Mouse (Mus musculus): Measurements from ENCODE around the gene Fam178b. TPM values are rescaled to one million over a fixed set of nuclear protein-coding genes. Genes with fewer than 3 reads are reported as not detected.

Fam178b gene
- total RNA-seq, 2 experiments from 2014 or later: not detected

DNA sequence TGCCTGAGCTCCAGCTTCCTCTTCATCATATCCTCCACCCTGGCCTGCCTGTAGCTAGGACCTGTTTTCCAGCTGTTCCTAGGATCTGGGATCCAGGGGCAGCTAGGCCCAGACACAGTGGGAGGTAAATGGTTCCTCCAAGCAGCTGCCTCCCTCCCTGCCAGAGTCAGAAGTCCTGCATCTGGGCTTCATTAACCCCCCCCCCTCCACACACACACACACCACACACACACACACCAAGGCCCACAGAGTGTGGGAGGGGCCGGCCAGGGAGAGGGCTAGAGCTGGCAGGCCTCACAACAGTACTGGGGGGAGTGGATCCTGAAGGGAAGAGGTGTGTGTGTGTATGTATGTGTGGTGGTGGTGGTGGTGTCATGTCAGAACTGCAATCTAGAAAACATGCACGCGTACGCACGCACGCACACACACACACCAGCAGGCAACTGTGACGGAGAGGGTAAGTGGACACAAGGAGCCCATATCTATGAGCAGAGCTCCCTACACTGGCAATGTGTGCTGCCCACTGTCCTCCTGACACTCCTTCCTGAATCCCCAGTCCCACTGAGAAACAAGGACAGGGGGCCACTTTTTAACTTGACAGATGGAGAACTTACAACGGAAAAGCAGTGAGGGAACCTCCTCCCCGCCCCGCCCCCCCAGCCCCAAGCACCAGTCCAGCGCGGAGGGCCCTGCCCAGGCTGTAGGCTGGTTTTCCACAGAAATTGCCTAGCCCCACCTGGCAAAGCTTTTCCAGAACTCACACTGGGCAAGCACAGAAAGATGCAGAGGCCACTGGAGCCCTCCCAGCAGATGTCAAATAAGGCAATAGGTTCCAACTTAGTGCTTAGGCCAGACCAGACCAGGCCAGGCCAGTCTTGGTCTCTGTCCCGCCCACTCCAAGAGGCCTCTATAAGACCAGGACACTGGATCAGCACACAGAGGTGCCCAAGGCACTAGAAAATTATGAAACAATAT lies 94.2 kb downstream of the Fam178b start:
- DNase-seq (ENCODE audit: low spot score in 2 of 2): no peak
- Histone ChIP-seq H3K27ac (peak overlapping the region; percentile 23; the same call in 1 of the 2 replicates), H3K4me3 (no peak overlapping the region)
- TF ChIP-seq CTCF (conservative IDR thresholded peaks at IDR 0.05): no peak

DNA sequence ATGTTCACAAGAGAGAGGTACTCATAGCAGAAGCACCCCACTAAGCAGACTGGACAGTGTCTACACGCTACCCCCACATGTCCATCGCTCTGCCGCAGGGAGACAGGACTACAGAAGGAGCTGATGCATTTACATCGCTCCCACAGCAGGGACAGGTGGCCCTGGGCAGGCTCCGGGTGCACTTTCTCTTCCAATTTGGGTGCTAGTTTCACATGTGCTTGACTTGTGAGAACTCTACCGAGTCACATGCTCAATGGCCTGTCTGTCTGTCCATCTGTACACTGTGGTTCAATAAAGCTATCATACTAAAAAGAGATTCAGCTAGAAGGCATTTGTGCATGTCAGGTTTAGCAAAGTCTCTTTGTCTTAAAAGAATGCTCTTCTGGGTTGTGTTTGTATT lies 95.1 kb downstream of the Fam178b start:
- TF ChIP-seq CTCF (conservative IDR thresholded peaks at IDR 0.05): no peak
- DNase-seq (ENCODE audit: low spot score in 2 of 2): no peak
- Histone ChIP-seq H3K27ac (no peak overlapping the region), H3K4me3 (no peak overlapping the region)

DNA sequence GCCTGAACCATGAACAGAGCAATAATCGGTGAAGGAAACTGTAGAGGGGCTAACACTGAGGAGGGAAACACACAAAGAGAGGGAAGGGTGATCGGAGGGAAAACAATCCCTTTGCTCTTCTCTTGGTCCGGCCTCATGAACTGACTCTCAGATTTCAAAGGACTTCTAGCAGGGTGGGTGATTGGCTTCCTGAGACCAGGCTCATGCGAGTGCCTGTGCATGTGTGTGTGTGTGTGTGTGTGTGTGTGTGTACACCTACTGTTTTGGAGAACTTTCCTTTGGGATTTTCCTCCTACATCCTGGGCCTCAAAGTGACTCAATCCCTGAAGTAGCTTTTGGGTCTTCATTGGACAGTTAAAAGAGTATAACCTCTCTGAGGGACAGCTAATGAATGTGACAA lies 96.7 kb downstream of the Fam178b start:
- no peak for DNase-seq (ENCODE audit: low spot score in 2 of 2)
- no peak overlapping the region for H3K4me3 ChIP-seq
- no peak for TF ChIP-seq CTCF (conservative IDR thresholded peaks at IDR 0.05)
- no peak overlapping the region for H3K27ac ChIP-seq

DNA sequence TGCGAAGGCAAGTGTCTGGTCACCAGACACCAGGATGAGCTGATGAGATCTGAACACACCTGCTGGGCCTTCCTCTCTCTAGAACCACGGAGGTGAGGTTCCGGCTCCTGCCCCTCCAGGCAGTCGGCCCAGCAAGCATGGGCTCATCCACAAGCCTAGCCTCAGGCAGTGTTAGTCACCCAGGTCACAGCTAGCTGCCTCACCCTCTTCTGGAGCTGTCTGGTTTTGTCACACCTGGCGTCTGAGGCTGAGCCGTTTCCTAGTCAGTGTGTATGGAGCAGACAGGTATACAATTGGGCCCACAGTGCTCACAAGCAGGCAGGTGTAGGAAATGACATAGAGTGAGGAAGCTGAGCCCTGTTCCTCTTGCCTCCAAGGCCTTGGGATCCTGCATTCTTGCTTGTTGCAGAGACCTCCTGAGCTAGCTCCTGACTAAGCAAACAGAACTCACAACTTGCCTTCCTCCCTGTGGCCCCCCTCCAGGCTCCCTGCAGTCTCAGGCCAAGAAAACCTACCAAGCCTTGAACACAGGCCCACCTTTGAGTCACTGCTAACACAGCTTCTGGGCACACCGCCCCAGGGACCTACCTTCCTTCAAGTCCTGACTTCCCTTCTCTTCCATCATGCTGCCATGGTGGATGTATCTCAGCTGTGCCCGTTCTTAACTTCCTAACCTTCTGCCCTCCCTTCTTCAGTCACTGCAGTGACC lies 99.4 kb downstream of the Fam178b start:
- no peak for DNase-seq (ENCODE audit: low spot score in 2 of 2)
- H3K4me3 ChIP-seq: no peak overlapping the region
- H3K27ac ChIP-seq: no peak overlapping the region
- TF ChIP-seq CTCF (conservative IDR thresholded peaks at IDR 0.05): no peak

DNA sequence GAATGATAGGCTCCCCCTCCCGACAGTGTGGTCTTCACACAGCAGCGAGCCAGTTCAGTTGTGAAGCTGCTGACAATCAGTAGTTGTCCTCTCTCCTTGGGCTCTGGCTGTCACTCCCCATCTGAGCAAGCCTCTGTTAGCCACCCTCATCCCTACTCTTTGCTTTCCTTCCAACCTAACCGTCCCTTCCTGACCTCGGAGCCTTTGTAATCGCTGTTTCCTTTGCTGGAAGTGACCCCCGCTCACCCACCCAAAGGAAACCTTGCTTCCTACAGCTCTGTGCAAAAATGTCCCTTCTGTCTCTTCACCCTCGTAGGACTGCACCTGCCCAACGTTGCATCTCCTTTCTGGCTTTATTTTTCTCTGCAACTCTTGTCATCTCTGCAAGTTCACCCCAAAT lies 100.8 kb downstream of the Fam178b start:
- no peak for DNase-seq (ENCODE audit: low spot score in 2 of 2)
- no peak overlapping the region for H3K27ac ChIP-seq
- H3K4me3 ChIP-seq: no peak overlapping the region
- no peak for TF ChIP-seq CTCF (conservative IDR thresholded peaks at IDR 0.05)

DNA sequence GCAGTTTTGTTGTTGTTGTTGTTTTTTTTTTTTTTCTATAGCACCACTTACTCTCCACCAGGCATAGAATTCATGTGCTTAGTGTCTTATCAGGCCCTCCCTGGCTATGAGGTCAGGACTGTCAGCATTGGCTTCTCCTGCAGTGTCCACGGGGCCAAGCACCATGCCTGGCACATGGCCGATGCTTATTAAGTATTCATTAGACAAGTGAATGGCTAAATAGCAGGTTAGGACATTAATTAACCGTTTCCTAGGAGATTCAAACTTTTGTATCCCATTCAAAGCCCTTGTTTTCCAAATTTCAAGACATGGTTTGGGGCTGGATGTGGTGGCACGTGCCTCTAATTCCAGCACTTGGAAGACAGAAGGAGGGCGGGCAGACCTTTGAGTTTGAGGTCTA lies 101.7 kb downstream of the Fam178b start:
- H3K27ac ChIP-seq: no peak overlapping the region
- no peak for DNase-seq (ENCODE audit: low spot score in 2 of 2)
- H3K4me3 ChIP-seq: no peak overlapping the region
- TF ChIP-seq CTCF (conservative IDR thresholded peaks at IDR 0.05): no peak

DNA sequence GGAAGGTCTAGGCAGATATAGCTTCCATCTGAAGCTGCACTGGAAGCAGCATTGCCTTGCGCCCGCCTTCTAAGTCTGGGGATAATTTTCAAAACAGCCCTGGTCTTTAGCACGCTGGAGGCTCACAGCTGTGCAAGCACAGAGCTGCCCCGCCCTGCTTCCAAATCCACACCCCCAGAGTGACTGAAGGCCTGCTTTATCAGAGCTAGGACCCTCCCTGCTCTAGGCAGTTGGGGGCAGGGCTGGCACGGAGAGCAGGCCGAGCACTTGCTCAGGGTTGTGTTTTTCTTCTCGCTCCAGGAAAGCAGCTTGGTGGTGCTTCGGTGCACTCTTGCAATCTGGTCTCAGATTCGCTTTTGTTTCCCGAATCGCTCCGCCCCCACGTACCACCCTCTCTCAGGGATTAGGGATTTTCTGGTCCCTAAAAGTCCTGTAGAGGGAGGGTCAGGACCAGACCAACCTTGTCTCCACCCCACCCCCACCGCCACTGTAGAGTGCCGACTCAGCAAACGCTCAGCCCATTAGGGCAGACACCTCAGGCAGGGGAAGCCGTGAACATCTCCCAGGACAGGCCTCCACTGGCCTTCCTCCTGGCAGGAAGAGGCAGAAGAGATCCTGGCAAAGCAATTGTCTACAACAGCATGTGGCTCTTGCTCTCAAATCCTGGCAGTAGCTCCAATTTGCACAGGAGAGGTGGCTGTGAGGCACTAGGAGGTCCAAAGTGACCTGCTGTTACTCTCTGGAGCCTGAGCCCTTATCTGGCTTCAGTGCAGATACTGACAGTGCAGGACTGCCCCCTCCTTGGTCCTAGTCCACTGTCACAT lies 102.4 kb downstream of the Fam178b start:
- Histone ChIP-seq H3K4me3 (peak overlapping the region; percentile 21; the same call in 1 of the 2 replicates), H3K27ac (peak overlapping the region; percentile 60)
- DNase-seq (ENCODE audit: low spot score in 2 of 2): peak; percentile 43 to 57
- TF ChIP-seq CTCF (conservative IDR thresholded peaks at IDR 0.05): no peak

DNA sequence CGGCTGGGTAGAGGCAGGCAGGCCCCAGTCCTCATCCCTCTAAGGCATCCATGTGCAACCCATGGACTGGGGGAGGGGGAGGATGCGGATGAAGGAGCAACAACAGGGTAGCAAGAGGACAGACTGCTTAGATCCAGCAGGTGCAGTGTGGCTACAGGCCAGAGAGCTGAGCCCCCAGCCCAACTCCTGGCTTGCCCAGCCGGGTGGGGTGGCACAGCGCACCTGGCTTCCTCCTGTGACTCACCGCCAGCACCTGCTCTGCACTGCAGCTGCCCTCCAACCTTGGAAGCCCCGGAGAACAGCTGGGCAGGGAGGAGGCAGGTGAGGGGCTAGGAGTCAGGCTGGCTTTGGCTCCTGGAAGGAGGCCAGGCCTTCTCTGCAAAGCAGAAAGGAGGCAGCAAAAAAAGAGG lies 103.0 kb downstream of the Fam178b start:
- peak overlapping the region; percentile 21; the same call in 1 of the 2 replicates for H3K4me3 ChIP-seq
- TF ChIP-seq CTCF (conservative IDR thresholded peaks at IDR 0.05): no peak

DNA sequence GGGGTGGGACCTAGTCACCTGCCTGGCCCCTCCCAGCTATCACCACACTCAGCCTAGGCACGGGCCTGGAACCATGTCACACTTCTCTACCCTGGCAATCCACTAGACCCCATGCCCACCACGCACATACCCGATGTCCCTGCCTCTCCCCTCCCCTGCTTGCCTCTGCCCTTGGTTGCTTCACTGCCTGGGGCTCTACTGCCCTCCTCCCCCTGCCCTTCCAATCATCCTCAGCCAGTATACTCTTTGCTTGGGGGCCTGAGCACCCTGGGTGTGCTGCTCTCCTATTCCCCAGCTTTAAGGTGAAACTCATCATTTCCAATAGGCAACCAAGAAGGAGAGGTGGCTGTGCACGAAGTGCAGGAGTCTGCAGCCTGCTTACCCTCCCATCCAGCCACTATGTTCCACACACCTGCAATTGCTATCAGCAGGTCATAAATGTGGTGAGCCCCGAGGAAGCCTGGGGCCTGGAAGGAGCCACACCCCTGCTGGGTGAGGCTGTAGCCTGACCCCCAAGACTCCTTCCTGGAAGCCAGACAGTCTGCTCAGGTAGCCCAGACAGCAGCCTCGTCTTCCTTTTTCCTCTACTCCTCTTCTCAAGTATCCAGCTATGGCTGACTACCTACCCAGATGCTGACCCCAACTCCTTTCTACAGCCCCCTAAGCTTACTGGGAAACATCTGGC lies 105.8 kb downstream of the Fam178b start:
- H3K27ac ChIP-seq: no peak overlapping the region
- no peak for TF ChIP-seq CTCF (conservative IDR thresholded peaks at IDR 0.05)
- no peak overlapping the region for H3K4me3 ChIP-seq
- no peak for DNase-seq (ENCODE audit: low spot score in 2 of 2)

More for the DNA sequence above, 103.0 kb downstream of the Fam178b start:
- no peak for DNase-seq (ENCODE audit: low spot score in 2 of 2)
- peak overlapping the region; percentile 60 for H3K27ac ChIP-seq

DNA sequence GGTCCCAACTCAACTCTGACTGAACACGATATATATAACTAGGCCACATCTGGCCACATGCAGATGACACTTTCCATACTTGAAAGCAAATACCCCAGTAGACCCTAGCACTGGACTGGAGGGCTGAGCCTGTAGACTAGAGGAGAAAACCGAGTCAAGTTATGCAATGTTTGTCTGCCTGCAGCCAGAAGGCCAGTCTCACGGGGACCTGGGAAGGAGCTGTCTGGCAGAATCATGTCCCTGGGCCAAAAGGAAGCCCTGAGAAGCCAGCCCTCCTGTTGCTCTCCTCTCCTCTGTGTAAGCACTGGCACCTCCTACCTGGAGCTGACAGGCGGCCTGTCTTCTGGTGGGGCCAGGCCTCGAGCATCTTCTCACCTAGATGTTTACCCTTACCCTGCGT lies 107.6 kb downstream of the Fam178b start:
- no peak overlapping the region for H3K27ac ChIP-seq
- H3K4me3 ChIP-seq: no peak overlapping the region
- no peak for TF ChIP-seq CTCF (conservative IDR thresholded peaks at IDR 0.05)
- DNase-seq (ENCODE audit: low spot score in 2 of 2): no peak

DNA sequence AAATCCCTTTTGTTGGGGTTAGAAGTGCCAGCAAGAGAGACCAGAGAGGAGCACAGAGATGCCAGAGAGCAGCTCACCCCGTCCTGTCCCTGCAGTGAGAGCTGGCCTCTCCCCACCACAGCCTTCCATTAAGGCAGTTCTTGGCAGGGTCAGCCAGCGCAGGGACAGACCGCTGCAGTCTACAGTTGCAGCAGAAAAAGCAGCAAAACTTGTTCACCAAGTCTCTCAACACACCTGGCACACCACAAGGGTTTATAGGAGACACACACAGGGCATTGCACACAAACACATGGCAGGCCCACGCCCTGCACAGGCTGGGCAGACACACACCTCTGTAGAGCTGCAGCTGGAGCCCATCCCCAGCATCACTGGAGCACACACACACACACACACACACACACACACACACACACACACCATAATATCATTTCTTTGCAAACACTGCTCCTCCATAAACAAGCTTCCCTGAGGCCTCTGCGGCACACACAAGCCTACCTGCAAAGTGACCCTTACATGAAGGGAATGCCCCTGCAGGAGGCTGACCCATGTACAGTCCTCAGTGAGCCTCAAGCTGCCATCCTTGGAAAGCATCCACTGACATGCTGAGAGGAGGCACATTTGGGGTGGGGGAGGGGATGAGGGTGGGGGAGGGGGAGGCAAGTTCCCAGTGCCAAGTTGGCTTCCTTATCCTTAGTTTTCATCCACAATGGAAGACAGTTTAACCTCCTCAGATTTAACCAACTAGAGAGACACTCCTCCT lies 108.6 kb downstream of the Fam178b start:
- TF ChIP-seq CTCF (conservative IDR thresholded peaks at IDR 0.05): no peak
- DNase-seq (ENCODE audit: low spot score in 2 of 2): no peak
- Histone ChIP-seq H3K4me3 (no peak overlapping the region), H3K27ac (no peak overlapping the region)

Data from layer of hippocampus, adult 2 months (tissue).